Mouse (Mus musculus) retina, postnatal 7 days (tissue): ENCODE measurements around the gene Gusb.
A peak's percentile ranks its signal among the peaks of the same experiment; 100 is the strongest.
"Not testable (repeated sequence)": the region's sequence is repeated elsewhere in the genome, so short reads cannot be mapped to it uniquely, and the experiment has no call there.

ENCODE experiments used
- DNase-seq: peaks from one replicate; pipeline ENCODE4 v3.0.0-alpha.2; 2012; ENCODE audit warnings: low read depth, low spot score

Gene Gusb

GRCm38 (mm10) chr5:130002301-130003146 lies at the start of gene Gusb:
Gene Gusb (minus strand): TSS chr5:130003049.
- DNase-seq = peak; percentile 54

- DNase-seq = peak; percentile 33
These were observed 49.7 kb upstream of the Gusb start for GRCm38 (mm10) chr5:130052510-130052909.

- no peak for DNase-seq
These were observed 48.4 kb upstream of the Gusb start for GRCm38 (mm10) chr5:130051073-130051860.

GRCm38 (mm10) chr5:130050416-130050815 lies 47.6 kb upstream of the Gusb start:
- peak; percentile 63 for DNase-seq

GRCm38 (mm10) chr5:130048786-130049520 lies 46.1 kb upstream of the Gusb start:
- DNase-seq = no peak

- no peak for DNase-seq
These were observed 44.2 kb upstream of the Gusb start for GRCm38 (mm10) chr5:130047013-130047412.

GRCm38 (mm10) chr5:130046589-130046988 lies 43.7 kb upstream of the Gusb start:
- no peak for DNase-seq

GRCm38 (mm10) chr5:130046100-130046499 lies 43.3 kb upstream of the Gusb start:
- DNase-seq = no peak

- no peak for DNase-seq
These were observed 41.4 kb upstream of the Gusb start for GRCm38 (mm10) chr5:130044201-130044695.

- DNase-seq = no peak
These were observed 40.9 kb upstream of the Gusb start for GRCm38 (mm10) chr5:130043741-130044140.

- no peak for DNase-seq
These were observed 38.4 kb upstream of the Gusb start for GRCm38 (mm10) chr5:130041262-130041661.

GRCm38 (mm10) chr5:130040797-130041196 lies 37.9 kb upstream of the Gusb start:
- no peak for DNase-seq

GRCm38 (mm10) chr5:130037752-130038455 lies 35.1 kb upstream of the Gusb start:
- peak; percentile 57 for DNase-seq

- DNase-seq = not testable (repeated sequence)
These were observed 33.5 kb upstream of the Gusb start for GRCm38 (mm10) chr5:130036300-130036699.

GRCm38 (mm10) chr5:130033869-130034268 lies 31.0 kb upstream of the Gusb start:
- DNase-seq = no peak

GRCm38 (mm10) chr5:130031410-130032390 lies 28.9 kb upstream of the Gusb start:
- DNase-seq = no peak

GRCm38 (mm10) chr5:130029142-130029897 lies 26.5 kb upstream of the Gusb start, which contains the start of the genes Asl and Crcp:
Gene Asl (minus strand): TSS chr5:130029247.
Gene Crcp (plus strand): TSS chr5:130029290.
- peak; percentile 52 for DNase-seq

GRCm38 (mm10) chr5:130027696-130028095 lies 24.8 kb upstream of the Gusb start:
- DNase-seq = no peak

GRCm38 (mm10) chr5:130027134-130027533 lies 24.3 kb upstream of the Gusb start:
- DNase-seq = no peak
